Mouse (Mus musculus) kidney, embryonic 15.5 days (tissue): Measurements from ENCODE around the gene Mpeg1. TPM values are rescaled to one million over a fixed set of nuclear protein-coding genes. Genes with fewer than 3 reads are reported as not detected.

Experiments
- ATAC-seq: fragments of 200-750 bp; cut with Nextera tagmentation; replicated peaks from 2 replicates; pipeline ENCODE4 v1.8.0; 2017; ENCODE audit warnings: moderate TSS enrichment; ENCODE audit not compliant: low FRiP score
- H3K27ac ChIP-seq: fragments of 300-500 bp; sonication (generic); 2 replicates; pipeline ENCODE4 v1.5.1; 2015; ENCODE audit warnings: mild to moderate bottlenecking, inconsistent platforms
- H3K27me3 ChIP-seq: fragments of 300-500 bp; sonication (generic); 2 replicates; pipeline ENCODE4 v1.6.1; 2015; ENCODE audit warnings: inconsistent platforms
- H3K36me3 ChIP-seq: fragments of 300-500 bp; sonication (generic); 2 replicates; pipeline ENCODE4 v1.6.1; 2015; ENCODE audit warnings: inconsistent platforms
- H3K4me1 ChIP-seq: fragments of 300-500 bp; sonication (generic); 2 replicates; pipeline ENCODE4 v1.6.1; 2015; ENCODE audit warnings: inconsistent platforms
- H3K4me2 ChIP-seq: fragments of 300-500 bp; sonication (generic); 2 replicates; pipeline ENCODE4 v1.6.1; 2015; ENCODE audit warnings: moderate library complexity, mild to moderate bottlenecking, inconsistent platforms
- H3K4me3 ChIP-seq: fragments of 300-500 bp; sonication (generic); replicated peaks from 2 replicates; pipeline ENCODE4 v1.5.1; 2015; ENCODE audit warnings: mild to moderate bottlenecking, inconsistent platforms
- H3K9ac ChIP-seq: fragments of 300-500 bp; sonication (generic); 2 replicates; pipeline ENCODE4 v1.6.1; 2015; ENCODE audit warnings: mild to moderate bottlenecking, inconsistent platforms
- H3K9me3 ChIP-seq: fragments of 300-500 bp; sonication (generic); replicated peaks from 2 replicates; pipeline ENCODE4 v1.6.1; 2016; ENCODE audit warnings: inconsistent platforms
- WGBS: fragments of 180-500 bp; shearing (Covaris S2); methylation state at CpG from one replicate; pipeline ENCODE4 v1.1.7; 2015; ENCODE audit warnings: mixed read lengths; 5-methylcytosine and 5-hydroxymethylcytosine counted together
- polyA plus RNA-seq: library from polyadenylated mRNA; unstranded; fragments of >200 nt; fragmentation: Nextera tagmentation; extraction: Ambion mirVana; gene quantifications from 2 replicates; pipeline ENCODE4 v1.2.1, GENCODE M21; 2015

The Mpeg1 gene
- polyA plus RNA-seq, 1 experiment from 2014 or later: 0.57 TPM

DNA sequence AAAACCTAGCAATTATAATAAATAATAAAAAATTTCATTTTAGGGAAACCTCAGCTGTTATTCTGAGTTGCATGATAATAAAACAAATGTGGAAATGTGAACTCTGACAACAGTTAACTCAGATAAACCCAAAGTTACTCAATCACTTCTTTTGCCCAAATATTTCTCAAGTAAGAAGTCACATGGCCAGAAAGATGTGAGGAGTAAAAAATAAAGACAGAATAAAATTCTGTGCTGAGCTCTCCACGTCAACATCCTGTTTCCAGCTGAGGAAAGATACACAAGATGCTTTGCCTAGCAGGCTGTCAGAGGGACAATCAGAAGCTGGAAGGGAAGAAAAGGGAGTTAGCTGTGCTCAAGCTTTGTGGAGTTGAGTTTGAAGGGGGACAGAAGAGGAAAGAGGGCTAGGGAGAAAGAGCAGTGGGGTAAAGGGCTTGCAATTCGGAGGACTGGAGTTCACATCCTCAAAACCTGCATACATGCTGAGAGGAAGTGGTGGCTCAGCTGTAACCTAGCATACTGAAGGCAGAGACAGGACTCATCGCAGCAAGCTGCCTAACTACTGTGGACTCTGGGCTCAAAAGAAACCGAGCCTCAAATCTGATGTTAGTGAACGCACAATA lies 20.4 kb upstream of the Mpeg1 start:
- Histone ChIP-seq H3K9me3 (no peaks in the 10 kb centered on the region), H3K36me3 (no peaks in the 10 kb centered on the region), H3K27ac (no peak overlapping the region), H3K4me3 (no peak overlapping the region), H3K27me3 (no peaks in the 10 kb centered on the region), H3K4me1 (no peaks in the 10 kb centered on the region), H3K9ac (no peak overlapping the region), H3K4me2 (no peak overlapping the region)
- WGBS: 73% methylated on average over 5 of the region's 5 CpGs
- no peak for ATAC-seq

DNA sequence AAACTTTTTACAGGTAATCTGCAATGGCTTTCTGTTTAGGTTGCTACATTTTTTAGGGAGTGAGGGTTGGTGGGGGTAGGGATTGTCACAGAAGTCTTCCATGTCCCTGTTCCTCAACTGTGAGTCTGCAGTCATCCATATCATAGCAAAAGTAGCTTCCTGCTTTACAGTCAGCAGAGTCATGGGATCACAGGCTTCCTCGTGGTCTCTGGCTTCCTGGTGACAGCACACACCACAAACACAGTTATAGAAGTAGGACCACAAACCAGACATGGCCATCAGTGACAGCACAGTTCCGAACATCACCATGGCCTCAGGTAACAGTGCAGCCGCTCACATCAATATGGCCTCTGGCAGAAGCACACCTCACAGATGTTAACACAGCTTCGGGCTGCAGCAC lies 18.0 kb upstream of the Mpeg1 start:
- H3K4me2 ChIP-seq: no peak overlapping the region
- no peaks in the 10 kb centered on the region for H3K36me3 ChIP-seq
- 82% methylated on average over 4 of the region's 4 CpGs for WGBS
- H3K27ac ChIP-seq: no peak overlapping the region
- H3K4me1 ChIP-seq: no peaks in the 10 kb centered on the region
- no peaks in the 10 kb centered on the region for H3K27me3 ChIP-seq
- no peaks in the 10 kb centered on the region for H3K9me3 ChIP-seq
- no peak for ATAC-seq
- no peak overlapping the region for H3K9ac ChIP-seq
- no peak overlapping the region for H3K4me3 ChIP-seq

- no peaks in the 10 kb centered on the region for H3K9me3 ChIP-seq
- no peak overlapping the region for H3K9ac ChIP-seq
- no peak for ATAC-seq
- WGBS: 82% methylated on average over 3 of the region's 3 CpGs
- H3K36me3 ChIP-seq: no peaks in the 10 kb centered on the region
- H3K27ac ChIP-seq: no peak overlapping the region
- no peak overlapping the region for H3K4me3 ChIP-seq
- no peaks in the 10 kb centered on the region for H3K4me1 ChIP-seq
- H3K27me3 ChIP-seq: no peaks in the 10 kb centered on the region
- H3K4me2 ChIP-seq: no peak overlapping the region
Measured at GRCm38 (mm10) chr19:12445014-12445413, 15.6 kb upstream of the Mpeg1 start.

GRCm38 (mm10) chr19:12457401-12458066 lies 3.0 kb upstream of the Mpeg1 start:
- Histone ChIP-seq H3K4me2 (peak overlapping the region; percentile 46), H3K9ac (no peak overlapping the region), H3K27me3 (no peaks in the 10 kb centered on the region), H3K9me3 (no peaks in the 10 kb centered on the region), H3K36me3 (no peaks in the 10 kb centered on the region), H3K27ac (no peak overlapping the region), H3K4me1 (peaks cover 4% of the 10 kb centered on the region; the same call in 1 of the 2 replicates), H3K4me3 (peak overlapping the region; percentile 18; the same call in 1 of the 2 replicates)
- WGBS: 45% methylated on average over 12 of the region's 12 CpGs
- 0 out of 2 replicates have a peak, but pooled peaks have one; percentile 46 for ATAC-seq

GRCm38 (mm10) chr19:12459516-12459915 lies 1.1 kb upstream of the Mpeg1 start:
- Histone ChIP-seq H3K9me3 (no peaks in the 10 kb centered on the region), H3K4me1 (peaks cover 6% of the 10 kb centered on the region), H3K9ac (no peak overlapping the region), H3K36me3 (no peaks in the 10 kb centered on the region), H3K4me2 (no peak overlapping the region), H3K27me3 (no peaks in the 10 kb centered on the region), H3K4me3 (no peak overlapping the region), H3K27ac (no peak overlapping the region)
- no peak for ATAC-seq
- WGBS: 62% methylated on average over 4 of the region's 4 CpGs

DNA sequence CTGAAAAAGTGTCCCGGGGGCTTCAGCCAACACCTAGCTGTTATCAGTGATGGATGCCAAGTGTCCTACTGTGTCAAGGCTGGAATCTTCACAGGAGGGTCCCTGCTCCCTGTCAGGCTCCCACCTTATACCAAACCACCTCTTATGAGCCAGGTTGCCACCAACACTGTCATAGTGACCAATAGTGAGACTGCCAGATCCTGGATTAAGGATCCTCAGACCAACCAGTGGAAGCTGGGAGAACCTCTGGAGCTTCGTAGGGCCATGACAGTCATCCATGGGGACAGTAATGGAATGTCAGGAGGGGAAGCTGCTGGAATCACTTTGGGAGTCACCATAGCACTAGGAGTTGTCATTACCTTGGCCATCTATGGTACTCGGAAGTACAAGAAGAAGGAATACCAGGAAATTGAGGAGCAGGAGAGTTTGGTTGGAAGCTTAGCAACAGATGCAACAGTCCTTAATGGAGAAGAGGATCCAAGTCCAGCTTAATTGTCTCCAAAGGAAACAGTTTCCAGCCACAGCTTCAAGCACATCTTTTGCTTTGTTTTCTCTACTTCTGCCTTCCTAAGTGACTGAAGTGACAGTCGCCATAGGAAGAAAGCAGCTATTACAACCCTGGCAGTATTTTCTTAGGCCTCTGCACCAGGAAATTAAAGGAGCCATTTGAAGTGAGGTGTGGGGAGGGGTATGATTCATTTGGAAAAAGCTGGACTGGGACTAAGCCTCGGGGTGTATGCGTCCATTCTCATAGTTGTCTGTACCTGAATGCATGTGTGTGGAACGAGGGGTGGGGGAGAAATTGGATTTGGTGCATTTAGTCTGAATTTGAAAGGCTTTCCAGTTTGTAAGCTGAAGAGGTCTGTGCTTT lies 2.5 kb downstream of the Mpeg1 start:
- Histone ChIP-seq H3K9ac (no peak overlapping the region), H3K4me1 (peaks cover 2% of the 10 kb centered on the region; the same call in 1 of the 2 replicates), H3K27ac (peak overlapping the region; percentile 18; the same call in 1 of the 2 replicates), H3K4me2 (no peak overlapping the region), H3K27me3 (no peaks in the 10 kb centered on the region), H3K9me3 (no peaks in the 10 kb centered on the region), H3K4me3 (no peak overlapping the region), H3K36me3 (no peaks in the 10 kb centered on the region)
- 73% methylated on average over 7 of the region's 7 CpGs for WGBS
- no peak for ATAC-seq

- Histone ChIP-seq H3K4me3 (no peak overlapping the region), H3K9ac (no peak overlapping the region), H3K4me2 (no peak overlapping the region), H3K9me3 (no peaks in the 10 kb centered on the region), H3K36me3 (no peaks in the 10 kb centered on the region), H3K27me3 (no peaks in the 10 kb centered on the region), H3K4me1 (peaks cover 2% of the 10 kb centered on the region; the same call in 1 of the 2 replicates), H3K27ac (0 out of 2 replicates have a peak overlapping the region, but pooled peaks have one; percentile 18)
- 27% methylated on average over 1 of the region's 1 CpGs for WGBS
- no peak; the same call in 1 of the 2 replicates for ATAC-seq
Measured at GRCm38 (mm10) chr19:12463722-12464035, 3.1 kb downstream of the Mpeg1 start.

DNA sequence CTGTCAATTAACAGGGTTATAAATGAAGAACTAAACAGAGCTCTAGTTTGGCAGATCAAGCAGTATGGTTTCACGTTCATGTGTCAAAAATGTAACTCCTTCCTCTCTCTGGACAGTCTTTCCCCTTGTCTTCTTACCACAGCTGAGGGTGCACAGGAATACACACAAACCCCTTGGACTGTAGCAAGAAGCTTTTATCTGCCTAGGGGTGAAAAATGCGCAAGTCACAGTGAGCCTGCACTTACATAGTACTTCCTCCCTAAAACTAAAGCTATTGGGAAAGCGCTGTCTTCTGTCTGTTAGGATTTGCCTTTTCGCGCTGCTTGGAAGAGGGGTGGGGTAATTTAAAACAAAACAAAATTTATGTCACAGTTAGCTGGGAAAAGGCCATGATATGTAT lies 3.5 kb downstream of the Mpeg1 start:
- Histone ChIP-seq H3K4me2 (no peak overlapping the region), H3K36me3 (0 out of 2 replicates have a peak, but pooled peaks cover 3% of the 10 kb centered on the region), H3K9me3 (no peaks in the 10 kb centered on the region), H3K27me3 (no peaks in the 10 kb centered on the region), H3K27ac (no peak overlapping the region), H3K4me3 (no peak overlapping the region), H3K4me1 (peaks cover 2% of the 10 kb centered on the region; the same call in 1 of the 2 replicates), H3K9ac (no peak overlapping the region)
- no peak for ATAC-seq
- 80% methylated on average over 5 of the region's 5 CpGs for WGBS

- H3K36me3 ChIP-seq: 0 out of 2 replicates have a peak, but pooled peaks cover 7% of the 10 kb centered on the region
- 84% methylated on average over 4 of the region's 4 CpGs for WGBS
- H3K4me1 ChIP-seq: peaks cover 2% of the 10 kb centered on the region; the same call in 1 of the 2 replicates
- no peak overlapping the region for H3K27ac ChIP-seq
- no peaks in the 10 kb centered on the region for H3K27me3 ChIP-seq
- H3K9ac ChIP-seq: no peak overlapping the region
- H3K4me2 ChIP-seq: no peak overlapping the region
- no peaks in the 10 kb centered on the region for H3K9me3 ChIP-seq
- no peak overlapping the region for H3K4me3 ChIP-seq
- no peak for ATAC-seq
Measured at GRCm38 (mm10) chr19:12464674-12465073, 4.1 kb downstream of the Mpeg1 start.

- Histone ChIP-seq H3K27ac (no peak overlapping the region), H3K27me3 (no peaks in the 10 kb centered on the region), H3K9ac (no peak overlapping the region), H3K36me3 (0 out of 2 replicates have a peak, but pooled peaks cover 7% of the 10 kb centered on the region), H3K4me3 (no peak overlapping the region), H3K9me3 (no peaks in the 10 kb centered on the region), H3K4me2 (no peak overlapping the region), H3K4me1 (peaks cover 2% of the 10 kb centered on the region; the same call in 1 of the 2 replicates)
- no peak for ATAC-seq
- 93% methylated on average over 10 of the region's 10 CpGs for WGBS
Measured at GRCm38 (mm10) chr19:12465530-12466144, 5.1 kb downstream of the Mpeg1 start.

DNA sequence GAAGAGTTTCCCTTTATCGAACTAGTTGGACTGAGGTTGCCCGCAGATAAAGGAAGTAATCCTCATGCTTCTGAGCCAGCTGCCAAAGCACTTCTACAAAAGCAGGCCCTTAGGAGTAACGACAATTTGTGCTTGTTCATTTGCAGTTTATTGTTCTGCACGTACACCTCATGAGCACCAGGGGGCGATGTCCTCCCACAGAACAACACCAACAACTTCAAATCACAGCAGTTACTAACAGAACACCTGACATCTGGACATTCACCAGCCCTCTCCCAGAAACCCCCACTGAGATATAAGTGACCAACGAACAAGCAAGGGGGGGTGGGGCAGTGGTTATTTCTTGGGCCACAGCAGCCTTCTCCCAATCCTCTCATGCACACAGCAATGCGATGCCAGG lies 5.6 kb downstream of the Mpeg1 start:
- Histone ChIP-seq H3K36me3 (0 out of 2 replicates have a peak, but pooled peaks cover 7% of the 10 kb centered on the region), H3K9me3 (no peaks in the 10 kb centered on the region), H3K27ac (no peak overlapping the region), H3K4me3 (no peak overlapping the region), H3K9ac (no peak overlapping the region), H3K4me2 (no peak overlapping the region), H3K27me3 (no peaks in the 10 kb centered on the region), H3K4me1 (peaks cover 2% of the 10 kb centered on the region; the same call in 1 of the 2 replicates)
- 28% methylated on average over 7 of the region's 7 CpGs for WGBS
- ATAC-seq: peak; percentile 66
